Mouse (Mus musculus) macrophage (primary cell): Measurements from ENCODE around the gene Cdk2ap2. TPM values are rescaled to one million over a fixed set of nuclear protein-coding genes. Genes with fewer than 3 reads are reported as not detected.
"Not testable (repeated sequence)": the region's sequence is repeated elsewhere in the genome, so short reads cannot be mapped to it uniquely, and the experiment has no call there.

Experiments used
- H3K27ac ChIP-seq: fragments of 350-480 bp; formaldehyde crosslinking; 2 replicates; pipeline ENCODE4 v1.9.0; 2021
- H3K36me3 ChIP-seq: fragments of 350-480 bp; formaldehyde crosslinking; 2 replicates; pipeline ENCODE4 v1.9.0; 2021; ENCODE audit errors: inconsistent target
- H3K4me3 ChIP-seq: fragments of 350-480 bp; formaldehyde crosslinking; 2 replicates; pipeline ENCODE4 v1.9.0; 2021; ENCODE audit errors: inconsistent target
- H3K79me2 ChIP-seq: fragments of 350-480 bp; formaldehyde crosslinking; 2 replicates; pipeline ENCODE4 v1.9.0; 2021; ENCODE audit errors: inconsistent target
- WGBS: methylation state at CpG from one replicate; pipeline ENCODE4 v1.1.7; 2026; ENCODE audit warnings: inconsistent platforms; ENCODE audit not compliant: missing documents; 5-methylcytosine and 5-hydroxymethylcytosine counted together
- polyA plus RNA-seq: library from polyadenylated mRNA; stranded (reverse); fragments of 250-400 nt; gene quantifications from 3 replicates; pipeline ENCODE4 v1.2.4, GENCODE M21; 2018; ENCODE audit warnings: inconsistent platforms

The Cdk2ap2 gene
- polyA plus RNA-seq, 1 experiment from 2014 or later: 16.7 TPM

- H3K4me3 ChIP-seq: not testable (repeated sequence)
- peaks cover 42% of the 10 kb centered on the region; the same call in 1 of the 2 replicates for H3K79me2 ChIP-seq
- H3K36me3 ChIP-seq: peaks cover 10% of the 10 kb centered on the region; the same call in 1 of the 2 replicates
- H3K27ac ChIP-seq: peak overlapping the region; percentile 92
- 27% methylated on average over 6 of the region's 6 CpGs for WGBS
Measured at GRCm38 (mm10) chr19:4121896-4122295, 24.9 kb downstream of the Cdk2ap2 start.

GRCm38 (mm10) chr19:4122411-4123370, 25.7 kb downstream of the Cdk2ap2 start:
- 27% methylated on average over 6 of the region's 7 CpGs for WGBS
- Histone ChIP-seq H3K27ac (peak overlapping the region; percentile 92), H3K36me3 (peaks cover 5% of the 10 kb centered on the region; the same call in 1 of the 2 replicates), H3K79me2 (peaks cover 48% of the 10 kb centered on the region; the same call in 1 of the 2 replicates), H3K4me3 (no peak overlapping the region)

- Histone ChIP-seq H3K27ac (peak overlapping the region; percentile 92), H3K36me3 (peaks cover 20% of the 10 kb centered on the region), H3K79me2 (peaks cover 31% of the 10 kb centered on the region; the same call in 1 of the 2 replicates), H3K4me3 (no peak overlapping the region)
- WGBS: 88% methylated on average over 4 of the region's 4 CpGs
Measured at GRCm38 (mm10) chr19:4124432-4124831, 27.4 kb downstream of the Cdk2ap2 start.

GRCm38 (mm10) chr19:4125268-4125667, 28.3 kb downstream of the Cdk2ap2 start:
- 20% methylated on average over 3 of the region's 4 CpGs for WGBS
- H3K4me3 ChIP-seq: peak overlapping the region; percentile 14; the same call in 1 of the 2 replicates
- peaks cover 27% of the 10 kb centered on the region for H3K36me3 ChIP-seq
- peak overlapping the region; percentile 92 for H3K27ac ChIP-seq
- H3K79me2 ChIP-seq: peaks cover 23% of the 10 kb centered on the region; the same call in 1 of the 2 replicates

GRCm38 (mm10) chr19:4125741-4126696, 29.0 kb downstream of the Cdk2ap2 start, which contains the start of gene Aip:
TSS of gene Aip (minus strand) at chr19:4125858.
- under 1% methylated on average over 62 of the region's 64 CpGs for WGBS
- Histone ChIP-seq H3K27ac (peak within 1 kb of the TSS; percentile 92), H3K4me3 (peak within 1 kb of the TSS; percentile 87), H3K79me2 (peaks cover 16% of the 10 kb centered on the region; the same call in 1 of the 2 replicates), H3K36me3 (peaks cover 29% of the 10 kb centered on the region)

- H3K4me3 ChIP-seq: peak overlapping the region; percentile 87
- 77% methylated on average over 7 of the region's 7 CpGs for WGBS
- H3K27ac ChIP-seq: no peak overlapping the region
- peaks cover 38% of the 10 kb centered on the region for H3K36me3 ChIP-seq
- H3K79me2 ChIP-seq: peaks cover 16% of the 10 kb centered on the region; the same call in 1 of the 2 replicates
Measured at GRCm38 (mm10) chr19:4126759-4127495, 29.9 kb downstream of the Cdk2ap2 start.

GRCm38 (mm10) chr19:4129462-4129861, 32.5 kb downstream of the Cdk2ap2 start:
- Histone ChIP-seq H3K36me3 (peaks cover 46% of the 10 kb centered on the region), H3K27ac (no peak overlapping the region), H3K4me3 (no peak overlapping the region), H3K79me2 (peaks cover 16% of the 10 kb centered on the region; the same call in 1 of the 2 replicates)
- WGBS: 91% methylated on average over 7 of the region's 7 CpGs

GRCm38 (mm10) chr19:4130106-4130505, 33.1 kb downstream of the Cdk2ap2 start:
- Histone ChIP-seq H3K79me2 (peaks cover 16% of the 10 kb centered on the region; the same call in 1 of the 2 replicates), H3K36me3 (peaks cover 46% of the 10 kb centered on the region), H3K4me3 (no peak overlapping the region), H3K27ac (no peak overlapping the region)
- 94% methylated on average over 4 of the region's 4 CpGs for WGBS

GRCm38 (mm10) chr19:4131075-4131474, 34.1 kb downstream of the Cdk2ap2 start:
- no peak overlapping the region for H3K4me3 ChIP-seq
- H3K36me3 ChIP-seq: peaks cover 46% of the 10 kb centered on the region

GRCm38 (mm10) chr19:4131768-4132167, 34.8 kb downstream of the Cdk2ap2 start:
- peaks cover 8% of the 10 kb centered on the region; the same call in 1 of the 2 replicates for H3K79me2 ChIP-seq
- H3K4me3 ChIP-seq: no peak overlapping the region
- no peak overlapping the region for H3K27ac ChIP-seq
- H3K36me3 ChIP-seq: peaks cover 46% of the 10 kb centered on the region
- 97% methylated on average over 2 of the region's 2 CpGs for WGBS

More at GRCm38 (mm10) chr19:4131075-4131474, 34.1 kb downstream of the Cdk2ap2 start:
- H3K27ac ChIP-seq: no peak overlapping the region
- 95% methylated on average over 4 of the region's 5 CpGs for WGBS
- peaks cover 15% of the 10 kb centered on the region; the same call in 1 of the 2 replicates for H3K79me2 ChIP-seq

GRCm38 (mm10) chr19:4134354-4134753, 37.4 kb downstream of the Cdk2ap2 start:
- 100% methylated on average over 2 of the region's 4 CpGs for WGBS
- Histone ChIP-seq H3K36me3 (peaks cover 27% of the 10 kb centered on the region), H3K4me3 (no peak overlapping the region), H3K79me2 (no peaks in the 10 kb centered on the region), H3K27ac (no peak overlapping the region)

- not testable (repeated sequence) for H3K4me3 ChIP-seq, H3K79me2 ChIP-seq, H3K27ac ChIP-seq
- H3K36me3 ChIP-seq: peaks cover 19% of the 10 kb centered on the region
- WGBS: 96% methylated on average over 5 of the region's 6 CpGs
Measured at GRCm38 (mm10) chr19:4135229-4135962, 38.4 kb downstream of the Cdk2ap2 start.

- not testable (repeated sequence) for H3K79me2 ChIP-seq, H3K4me3 ChIP-seq, H3K27ac ChIP-seq
- WGBS: 46% methylated on average over 7 of the region's 8 CpGs
- peaks cover 18% of the 10 kb centered on the region for H3K36me3 ChIP-seq
Measured at GRCm38 (mm10) chr19:4135963-4136345, 39.0 kb downstream of the Cdk2ap2 start.
